Mouse (Mus musculus) brain, embryonic 14.5 days (tissue): ENCODE measurements around the gene Gadd45gip1.

Source experiments
- CTCF ChIP-seq: fragments of 200-500 bp; IDR thresholded peaks from 2 replicates; pipeline ENCODE4 v1.5.1; 2012; ENCODE audit warnings: inconsistent platforms, mild to moderate bottlenecking, moderate library complexity, borderline replicate concordance; ENCODE audit not compliant: insufficient read depth, insufficient read length; ENCODE audit errors: extremely low read depth
- POLR2A ChIP-seq: fragments of 200-500 bp; IDR thresholded peaks from 2 replicates; pipeline ENCODE4 v1.6.1; 2012; ENCODE audit warnings: mild to moderate bottlenecking, inconsistent platforms, borderline replicate concordance; ENCODE audit not compliant: poor library complexity, insufficient read depth, insufficient read length, severe bottlenecking; ENCODE audit errors: extremely low read depth

DNA sequence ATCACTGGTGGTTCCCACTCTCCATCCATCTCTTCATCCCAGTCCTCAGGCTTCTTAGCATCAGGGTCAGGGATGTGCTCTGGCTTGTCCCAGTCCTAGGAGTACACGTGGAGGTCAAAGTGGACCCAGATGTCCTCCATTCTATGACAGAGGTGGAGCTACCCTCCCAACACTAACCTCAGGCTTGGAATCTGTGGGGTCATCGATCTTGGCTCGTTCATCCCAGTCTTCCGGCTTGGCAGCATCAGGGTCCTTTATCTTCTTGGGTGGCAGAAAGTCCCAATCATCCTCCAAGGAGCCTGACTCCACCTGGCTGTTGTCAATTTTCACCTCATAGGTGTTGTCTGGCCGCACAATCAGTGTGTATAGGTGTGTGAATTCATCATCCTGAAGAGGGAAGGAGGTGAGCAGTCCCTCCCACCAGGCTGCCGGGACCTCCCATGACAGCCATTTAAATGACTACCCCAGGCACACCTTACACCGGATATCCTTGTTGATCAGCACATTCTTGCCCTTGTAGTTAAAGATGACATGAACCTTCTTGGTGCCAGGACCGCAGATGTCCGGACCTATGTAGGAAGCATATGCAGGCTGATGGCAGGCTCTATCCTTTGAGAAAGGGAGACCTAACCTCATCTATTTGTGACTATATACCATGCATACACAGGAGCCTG lies 13.2 kb downstream of the Gadd45gip1 start:
- TF ChIP-seq POLR2A, result no peak
- TF ChIP-seq CTCF, result no peak
